Mouse (Mus musculus) megakaryocyte, embryonic 14.5 days (primary cell): Measurements from ENCODE around the gene Siglech. TPM values are rescaled to one million over a fixed set of nuclear protein-coding genes. Genes with fewer than 3 reads are reported as not detected.

Source experiments
- H3K27me3 ChIP-seq: replicated peaks from 2 replicates; pipeline ENCODE3; 2012; ENCODE audit warnings: inconsistent platforms
- H3K36me3 ChIP-seq: replicated peaks from 2 replicates; pipeline ENCODE3; 2012; ENCODE audit warnings: low read length, inconsistent platforms, mixed read lengths
- H3K4me1 ChIP-seq: 2 replicates; pipeline ENCODE4 v1.6.1; 2012; ENCODE audit warnings: inconsistent platforms
- H3K4me3 ChIP-seq: replicated peaks from 2 replicates; pipeline ENCODE3; 2012; ENCODE audit warnings: moderate library complexity, mild to moderate bottlenecking, inconsistent platforms
- H3K9me3 ChIP-seq: 2 replicates; pipeline ENCODE4 v1.6.1; 2012; ENCODE audit warnings: inconsistent platforms
- FLI1 ChIP-seq: IDR thresholded peaks from 2 replicates; pipeline ENCODE4 v1.6.1; 2012; ENCODE audit warnings: low read length, inconsistent platforms, mixed read lengths
- GATA1 ChIP-seq: IDR thresholded peaks from 3 replicates; pipeline ENCODE4 v1.6.1; 2012; ENCODE audit warnings: mixed read lengths, low read length, inconsistent platforms, borderline replicate concordance
- polyA plus RNA-seq: library from polyadenylated mRNA; stranded (reverse); fragments of >175 nt; gene quantifications from 2 replicates; pipeline ENCODE4 v1.2.3, GENCODE M21; 2012; ENCODE audit warnings: low replicate concordance; ENCODE audit not compliant: insufficient read depth

Gene Siglech
- polyA plus RNA-seq, 1 experiment: 0.13 TPM

DNA sequence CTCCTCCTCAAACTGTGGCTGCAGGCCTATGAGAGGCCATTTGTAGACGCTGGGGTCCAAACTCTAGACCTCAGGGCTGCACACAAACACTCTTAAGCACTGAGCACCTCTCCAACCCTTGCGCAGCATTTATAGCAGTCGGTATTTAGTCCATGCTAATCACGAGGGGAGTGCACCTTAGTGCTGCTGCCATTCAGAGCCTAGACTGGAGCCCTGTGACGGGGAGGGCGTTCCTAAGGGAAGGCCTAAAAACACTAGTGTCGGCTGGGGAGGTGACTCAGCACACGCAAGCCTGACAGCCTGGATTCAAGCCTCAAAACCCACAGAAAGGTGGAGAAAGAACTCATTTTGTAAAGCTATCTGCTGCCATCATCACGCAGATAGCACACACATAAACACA is 59.6 kb downstream of the Siglech start:
- TF ChIP-seq GATA1 (no peak), FLI1 (no peak)
- peaks cover 84% of the 10 kb centered on the region for H3K36me3 ChIP-seq
- H3K4me1 ChIP-seq: peaks cover 17% of the 10 kb centered on the region
- no peaks in the 10 kb centered on the region for H3K9me3 ChIP-seq
- no peak overlapping the region for H3K4me3 ChIP-seq
- no peaks in the 10 kb centered on the region for H3K27me3 ChIP-seq

Other genes with a start within 250 kb of the Siglech start
- 0.48 TPM in 1 of 2 replicates, not detected in the other for gene Tubgcp5, start 26.0 kb downstream of the Siglech start, polyA plus RNA-seq
- 4.0 and 10.6 TPM in 2 replicates for gene Cyfip1, start 73.6 kb downstream of the Siglech start, polyA plus RNA-seq
- gene Nipa2, start 194.3 kb downstream of the Siglech start, polyA plus RNA-seq: 1.4 and 3.8 TPM in 2 replicates